Mouse (Mus musculus): ENCODE measurements at regions not wholly inside any gene's neighbourhood (a gene's known extent, or its start where the extent isn't known, plus 50 kb on each side); places are given as distances from the start of the nearest gene placed in this dataset.

DNA sequence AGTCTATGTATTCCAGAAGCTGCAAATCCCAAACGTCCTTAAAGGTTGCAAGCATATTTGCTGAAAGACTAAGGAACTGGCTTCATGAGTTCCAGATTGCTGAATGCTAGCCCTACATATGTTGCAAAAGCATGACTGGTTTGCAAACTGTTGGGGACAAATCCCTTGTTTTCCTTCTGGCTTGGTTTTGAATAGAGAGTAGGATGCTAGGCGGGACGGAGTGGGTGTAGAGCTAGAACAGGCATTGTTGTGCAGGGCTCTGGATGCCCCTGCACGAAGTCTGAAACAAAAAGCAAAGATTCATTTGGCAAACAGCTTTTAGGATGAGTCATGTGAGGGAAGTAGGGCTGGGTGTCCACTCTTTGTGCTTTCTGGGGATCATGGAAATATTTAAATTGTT lies 500.9 kb upstream of the Cnksr2 start:
- peak; percentile 65 for DNase-seq (ENCODE audit: low read depth, low spot score)

DNA sequence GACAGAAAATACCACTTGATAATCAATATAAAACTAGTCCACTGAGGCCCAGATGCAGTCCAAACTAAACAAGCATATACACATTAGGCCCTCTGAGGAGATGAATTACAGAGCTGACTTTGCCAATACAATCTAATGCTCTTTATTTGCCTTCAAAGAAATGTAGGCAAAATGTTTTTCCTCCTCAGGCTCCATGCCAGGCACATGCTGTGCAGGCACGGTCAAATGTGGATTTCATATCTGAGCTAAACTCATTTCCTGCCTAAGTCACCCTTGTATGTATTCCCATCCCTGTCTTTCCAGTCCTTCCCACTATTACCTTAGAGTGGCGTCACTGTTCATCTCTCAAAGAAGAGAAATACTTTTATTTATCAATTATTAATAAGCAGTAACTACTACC lies 534.8 kb upstream of the Cnksr2 start:
- no peak for DNase-seq (ENCODE audit: low read depth, low spot score)

DNA sequence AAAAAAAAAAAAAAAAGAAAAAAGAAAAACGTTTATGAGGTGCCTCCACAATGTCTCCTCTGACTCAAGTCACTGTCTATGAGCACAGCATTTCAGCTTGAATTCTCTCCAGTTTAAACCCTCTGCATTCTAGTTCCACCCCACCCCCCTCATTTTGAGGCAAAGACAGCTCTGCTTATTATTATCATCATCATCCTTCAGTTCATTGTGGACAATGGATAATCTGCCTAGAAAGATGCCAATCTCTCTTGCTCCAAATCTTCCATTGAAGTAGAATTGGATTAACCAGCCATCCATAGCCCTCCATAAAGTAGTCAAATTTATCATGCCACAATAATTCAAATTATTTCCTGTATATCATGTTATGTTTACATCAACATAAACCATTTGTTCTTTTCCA lies 570.0 kb upstream of the Cnksr2 start:
- no peak for DNase-seq (ENCODE audit: low read depth, low spot score)

DNA sequence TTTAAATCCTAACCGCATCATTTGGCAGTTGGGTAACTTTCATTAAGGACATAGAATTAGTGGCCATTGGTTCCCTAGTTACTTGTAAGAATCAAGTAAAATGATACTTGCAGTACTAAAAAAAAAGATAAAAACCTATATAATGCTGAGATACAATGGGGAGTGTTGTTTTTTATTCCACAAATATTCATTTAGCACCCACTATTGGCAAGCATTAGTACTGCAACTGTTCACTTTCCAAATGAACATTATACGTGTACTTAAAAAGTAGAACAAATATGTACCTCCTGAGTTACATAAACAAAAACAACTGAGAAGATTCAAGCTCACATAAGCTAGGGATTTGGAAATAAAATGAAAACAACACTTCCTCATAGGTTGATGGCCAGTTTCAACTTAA lies 570.5 kb upstream of the Cnksr2 start:
- DNase-seq (ENCODE audit: low read depth, low spot score) = no peak

GRCm38 (mm10) chrX:158614029-158614428 lies 570.9 kb upstream of the Cnksr2 start:
- peak; percentile 70 for DNase-seq (ENCODE audit: low read depth, low spot score)

- DNase-seq (ENCODE audit: low read depth, low spot score) = peak; percentile 78
These were observed 571.4 kb upstream of the Cnksr2 start for GRCm38 (mm10) chrX:158614452-158614851.

DNA sequence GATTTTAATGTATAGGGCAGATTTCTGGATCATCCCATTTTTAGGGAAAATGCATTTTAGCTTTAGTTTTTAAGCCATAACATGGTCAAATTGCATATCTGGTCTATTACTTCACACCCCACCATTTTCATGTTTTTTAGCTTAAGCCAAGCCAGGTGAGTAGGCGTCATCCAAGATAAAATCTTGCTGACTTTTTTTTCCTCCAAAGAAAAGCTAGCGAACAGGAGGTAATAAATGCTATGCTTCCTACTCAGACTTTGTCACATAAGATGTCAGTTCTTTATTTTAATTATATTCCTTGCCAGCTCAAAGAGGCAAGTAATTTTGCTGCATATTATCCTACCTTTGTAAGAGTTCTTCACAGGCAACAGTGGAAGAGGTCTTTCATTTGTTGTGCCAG lies 572.0 kb upstream of the Cnksr2 start:
- no peak for DNase-seq (ENCODE audit: low read depth, low spot score)

- DNase-seq (ENCODE audit: low read depth, low spot score) = no peak
These were observed 582.7 kb upstream of the Rps6ka3 start for GRCm38 (mm10) chrX:158627390-158627789.

DNA sequence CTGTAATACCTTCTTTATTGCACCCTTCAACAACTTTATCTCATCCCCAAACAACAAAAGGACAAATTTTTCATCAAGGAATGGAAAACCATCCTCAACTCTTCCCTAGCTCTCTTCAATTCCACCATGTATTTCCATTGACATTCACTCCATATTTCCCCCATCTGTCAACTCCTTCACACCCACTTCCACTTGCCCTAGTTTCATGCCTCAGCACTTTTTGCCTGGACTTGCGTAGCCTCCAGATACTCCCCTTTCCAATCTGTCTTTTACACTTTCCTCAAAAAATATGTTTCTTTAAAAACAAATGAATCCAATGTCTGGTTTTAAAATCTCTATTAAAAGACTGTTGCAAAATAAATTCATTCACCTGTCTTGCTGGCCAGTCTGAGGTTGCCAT lies 577.7 kb upstream of the Rps6ka3 start:
- no peak for DNase-seq (ENCODE audit: low read depth, low spot score)

- no peak for DNase-seq (ENCODE audit: low read depth, low spot score)
These were observed 557.9 kb upstream of the Rps6ka3 start for GRCm38 (mm10) chrX:158652226-158652625.

DNA sequence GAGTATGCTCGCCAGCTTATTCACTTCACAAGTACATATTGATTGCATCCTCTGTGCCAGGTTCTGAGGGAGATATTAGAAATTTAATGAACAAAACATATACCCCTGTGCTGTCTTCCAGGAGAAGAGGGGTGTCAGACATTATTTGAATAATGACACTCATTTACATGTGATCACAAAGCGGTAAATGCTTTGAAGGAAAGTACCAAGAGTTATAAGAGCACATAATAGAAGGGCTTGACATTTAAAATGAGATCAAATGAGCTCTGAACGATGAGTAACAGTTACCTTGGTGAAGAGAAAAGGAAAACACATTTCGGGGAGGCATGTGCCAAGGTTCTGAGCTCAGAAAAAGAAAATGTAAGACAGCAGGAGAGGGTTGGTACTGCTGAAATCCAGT lies 553.9 kb upstream of the Rps6ka3 start:
- no peak for DNase-seq (ENCODE audit: low read depth, low spot score)

GRCm38 (mm10) chrX:158694191-158694590 lies 515.9 kb upstream of the Rps6ka3 start:
- no peak for DNase-seq (ENCODE audit: low read depth, low spot score)

DNA sequence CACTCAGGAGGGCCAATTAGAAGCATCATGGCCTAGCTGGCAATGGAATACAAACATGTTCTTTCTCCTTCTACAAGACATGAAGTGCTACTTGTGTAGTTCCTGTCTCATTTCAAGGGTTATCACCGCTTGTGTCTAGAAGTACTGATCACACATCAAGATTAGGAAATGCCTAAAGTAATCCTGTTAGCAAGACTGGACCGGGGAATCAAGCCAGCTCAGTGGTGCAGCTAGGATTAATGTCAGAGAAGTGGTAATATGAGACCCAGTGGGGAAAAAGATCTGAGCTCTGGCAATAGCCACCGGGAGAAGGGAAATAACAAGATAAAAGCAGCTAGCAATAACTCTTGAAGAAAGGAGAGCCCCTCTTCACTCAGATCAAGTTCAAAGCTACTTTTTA lies 506.7 kb upstream of the Rps6ka3 start:
- no peak for DNase-seq (ENCODE audit: low read depth, low spot score)

DNA sequence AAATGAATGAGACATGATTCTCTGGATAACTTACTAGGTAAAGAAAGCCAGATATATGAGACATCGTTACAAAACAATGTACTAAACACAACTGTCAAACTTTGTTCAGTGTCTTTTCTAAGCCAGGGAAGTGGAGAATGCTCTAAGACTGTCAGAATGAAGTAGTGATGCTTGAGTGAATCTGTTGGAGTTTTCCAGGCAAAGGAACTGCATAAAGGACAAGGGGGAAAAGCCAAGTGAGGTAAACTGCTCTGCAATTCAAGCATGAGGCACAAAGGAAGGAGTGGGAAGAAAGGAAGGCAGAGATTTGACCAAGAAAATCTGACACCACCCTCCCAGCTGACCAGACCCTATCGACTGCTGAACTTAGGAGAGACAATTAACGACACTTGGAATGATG lies 500.3 kb upstream of the Rps6ka3 start:
- DNase-seq (ENCODE audit: low read depth, low spot score) = no peak

- DNase-seq (ENCODE audit: low read depth, low spot score) = peak; percentile 45
These were observed 465.4 kb upstream of the Rps6ka3 start for GRCm38 (mm10) chrX:158744738-158745137.

- no peak for DNase-seq (ENCODE audit: low read depth, low spot score)
These were observed 464.2 kb upstream of the Rps6ka3 start for GRCm38 (mm10) chrX:158745766-158746541.
